Mouse (Mus musculus): Measurements from ENCODE around the gene Ldah. TPM values are rescaled to one million over a fixed set of nuclear protein-coding genes. Genes with fewer than 3 reads are reported as not detected.

Gene Ldah
- 8.8 and 10.2 TPM in 2 replicates for polyA plus RNA-seq (2012; rRNA removed; ENCODE audit: low replicate concordance)

DNA sequence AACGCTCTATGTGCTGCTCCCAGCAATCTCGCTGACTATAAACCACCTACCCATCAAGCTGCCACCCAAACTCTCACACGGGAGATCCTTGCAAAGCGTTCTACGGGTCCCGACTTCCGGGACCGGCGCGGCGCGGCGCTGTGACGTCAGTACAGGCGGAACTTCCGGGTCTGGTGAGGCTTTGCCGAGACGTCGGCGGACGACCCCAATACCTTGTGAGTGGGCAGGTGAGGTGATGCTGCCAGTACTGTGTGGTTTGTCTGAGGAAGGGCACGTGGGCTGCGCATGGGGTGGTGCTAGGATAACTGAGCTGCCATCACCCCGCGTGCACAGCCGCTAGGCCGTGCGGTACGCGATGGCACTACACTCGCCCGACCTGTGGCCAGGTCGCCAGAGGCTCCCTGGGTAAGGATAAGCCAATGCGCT is at the start of gene Ldah:
TSS of gene Ldah (plus strand) at position 130 of the 426 bp plus-strand sequence.

DNA sequence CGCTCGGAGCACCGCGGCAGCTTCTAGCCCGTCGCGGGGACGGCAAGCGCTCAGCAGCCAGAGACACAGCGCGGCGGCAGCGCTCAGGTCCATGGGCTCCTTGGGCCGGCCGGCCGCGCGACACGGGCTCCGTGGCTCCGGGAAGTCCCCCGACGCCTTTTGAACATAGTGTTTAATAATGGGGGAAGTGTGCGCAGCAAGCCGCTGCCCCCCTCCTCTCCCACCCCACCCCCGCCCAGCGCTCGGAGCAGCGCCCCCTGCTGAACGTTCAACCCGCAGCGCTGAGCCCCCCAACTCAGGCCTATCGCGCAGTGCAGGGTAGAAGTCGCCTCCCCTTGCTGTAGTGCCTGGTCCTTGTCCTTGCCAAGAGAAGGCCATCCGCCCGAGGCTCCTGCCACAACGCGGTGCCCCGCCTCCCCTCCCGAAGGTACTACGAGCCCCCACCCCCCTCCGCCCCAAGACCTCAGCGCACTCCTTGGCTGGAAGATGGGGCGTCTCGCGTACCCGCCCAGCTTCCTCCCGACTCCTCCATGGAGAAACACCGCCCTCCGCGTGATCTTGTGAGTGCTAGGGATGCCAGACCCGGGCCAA is 94.0 kb downstream of the Ldah start, which contains the start of gene Gdf7:
TSS of gene Gdf7 (minus strand) at position 114 of the 591 bp plus-strand sequence.

DNA sequence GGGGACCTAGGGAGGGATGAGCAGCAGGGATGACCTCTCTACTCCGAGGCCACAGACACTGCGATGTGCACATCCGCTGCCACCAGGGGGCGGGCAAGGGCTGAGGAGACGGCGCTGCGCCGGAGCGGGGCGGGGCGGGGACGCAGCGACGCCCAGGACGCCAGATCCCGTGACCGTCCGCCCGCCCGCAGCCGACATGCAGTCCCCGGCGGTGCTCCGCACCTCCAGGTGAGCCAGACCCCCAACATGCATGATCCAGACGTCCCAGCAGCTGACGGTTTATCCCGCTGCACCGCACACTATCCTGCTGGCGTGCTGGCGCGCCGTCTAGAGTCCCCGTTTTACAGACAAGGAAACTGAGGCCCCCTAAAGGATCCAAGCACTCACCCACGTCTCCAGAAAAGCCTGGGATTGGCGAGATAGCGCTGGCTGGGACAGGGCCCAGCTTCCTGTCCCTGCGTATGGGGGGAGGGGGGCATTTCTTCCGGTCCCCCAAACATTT is 105.4 kb downstream of the Ldah start, which contains the start of gene Hs1bp3:
TSS of gene Hs1bp3 (plus strand) at position 163 of the 502 bp plus-strand sequence.

Other genes starting within 250 kb of the Ldah start
- gene Apob, start 230.5 kb upstream of the Ldah start, polyA plus RNA-seq (2012; rRNA removed; ENCODE audit: low replicate concordance): 55.2 and 74.1 TPM in 2 replicates
- not detected in 2 replicates for gene Gdf7, start 93.8 kb downstream of the Ldah start, polyA plus RNA-seq (2012; rRNA removed; ENCODE audit: low replicate concordance)
- gene Hs1bp3, start 105.3 kb downstream of the Ldah start, polyA plus RNA-seq (2012; rRNA removed; ENCODE audit: low replicate concordance): 13.4 and 14.3 TPM in 2 replicates